Mouse (Mus musculus) layer of hippocampus, adult 2 months (tissue): ENCODE measurements around the gene Myh2. TPM values are rescaled to one million over a fixed set of nuclear protein-coding genes. Genes with fewer than 3 reads are reported as not detected.

Experiments used
- DNase-seq, 2 experiments: peaks; one replicate each; pipeline ENCODE4 v3.0.0; 2022; ENCODE audit warnings: low spot score in 2 of 2
- H3K27ac ChIP-seq: fragments of 200-600 bp; 2 replicates; pipeline ENCODE4 v1.8.1; 2022
- H3K4me3 ChIP-seq: fragments of 200-600 bp; 2 replicates; pipeline ENCODE4 v1.8.1; 2022; ENCODE audit warnings: mild to moderate bottlenecking
- CTCF ChIP-seq: fragments of 200-600 bp; conservative IDR thresholded peaks from 2 replicates; pipeline ENCODE4 v1.8.1; 2022; ENCODE audit warnings: antibody characterized with exemption, mild to moderate bottlenecking, moderate library complexity
- total RNA-seq, 2 experiments: library from RNA; stranded (reverse); gene quantifications; 2 replicates each; pipeline ENCODE4 v1.2.3; 2021

Gene Myh2
- total RNA-seq, 2 experiments from 2014 or later: 0.10 to 0.18 TPM

DNA sequence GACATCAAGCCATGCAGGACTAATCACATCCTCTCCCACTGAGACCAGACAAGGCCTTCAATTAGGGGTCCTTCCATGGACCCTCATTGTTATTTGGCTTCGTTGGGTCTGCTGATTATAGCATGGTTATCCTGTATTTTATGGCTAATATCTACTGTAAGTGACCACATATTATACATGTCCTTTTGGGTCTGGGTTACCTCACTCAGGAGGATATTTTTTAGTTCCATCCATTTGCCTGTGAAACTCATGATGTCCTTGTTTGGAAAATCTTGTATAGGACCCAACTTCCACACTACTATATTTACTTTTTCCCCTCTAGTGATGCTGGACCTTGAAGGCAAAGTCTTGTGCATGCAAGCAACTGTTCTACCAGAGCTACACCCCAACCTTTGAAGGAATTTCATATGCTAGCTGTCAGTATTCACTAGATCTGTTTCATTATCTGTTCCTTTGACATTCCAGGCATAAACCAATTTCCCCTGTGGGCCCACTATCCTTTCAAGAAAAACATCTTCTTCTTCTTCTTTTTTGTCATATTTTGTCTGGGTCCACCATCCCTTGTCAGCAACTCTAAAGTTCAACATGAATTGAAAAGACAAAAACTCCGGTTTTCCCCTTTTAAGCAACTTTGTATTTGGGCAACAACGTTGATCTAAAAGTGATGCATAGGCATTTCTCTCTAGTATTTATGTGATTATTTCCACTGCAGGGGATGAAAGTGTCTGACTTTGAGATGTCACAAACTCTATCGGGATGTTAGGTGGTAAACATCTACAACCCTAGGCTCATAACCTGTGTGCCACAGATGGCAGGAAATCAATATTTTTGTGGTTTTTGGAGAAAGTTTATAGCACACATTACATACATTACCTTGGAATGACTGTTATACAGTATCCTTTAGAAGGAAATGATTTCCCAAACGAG lies 25.1 kb upstream of the Myh2 start:
- TF ChIP-seq CTCF: no peak
- no peak overlapping the region for H3K27ac ChIP-seq
- no peak for DNase-seq
- no peak overlapping the region for H3K4me3 ChIP-seq

- no peak for TF ChIP-seq CTCF
- Histone ChIP-seq H3K27ac (no peak overlapping the region), H3K4me3 (no peak overlapping the region)
- DNase-seq: no peak
These were observed 24.2 kb upstream of the Myh2 start for GRCm38 (mm10) chr11:67146409-67147282.

- TF ChIP-seq CTCF: no peak
- Histone ChIP-seq H3K4me3 (no peak overlapping the region), H3K27ac (no peak overlapping the region)
- DNase-seq: no peak
These were observed 23.4 kb upstream of the Myh2 start for GRCm38 (mm10) chr11:67147283-67147921.

DNA sequence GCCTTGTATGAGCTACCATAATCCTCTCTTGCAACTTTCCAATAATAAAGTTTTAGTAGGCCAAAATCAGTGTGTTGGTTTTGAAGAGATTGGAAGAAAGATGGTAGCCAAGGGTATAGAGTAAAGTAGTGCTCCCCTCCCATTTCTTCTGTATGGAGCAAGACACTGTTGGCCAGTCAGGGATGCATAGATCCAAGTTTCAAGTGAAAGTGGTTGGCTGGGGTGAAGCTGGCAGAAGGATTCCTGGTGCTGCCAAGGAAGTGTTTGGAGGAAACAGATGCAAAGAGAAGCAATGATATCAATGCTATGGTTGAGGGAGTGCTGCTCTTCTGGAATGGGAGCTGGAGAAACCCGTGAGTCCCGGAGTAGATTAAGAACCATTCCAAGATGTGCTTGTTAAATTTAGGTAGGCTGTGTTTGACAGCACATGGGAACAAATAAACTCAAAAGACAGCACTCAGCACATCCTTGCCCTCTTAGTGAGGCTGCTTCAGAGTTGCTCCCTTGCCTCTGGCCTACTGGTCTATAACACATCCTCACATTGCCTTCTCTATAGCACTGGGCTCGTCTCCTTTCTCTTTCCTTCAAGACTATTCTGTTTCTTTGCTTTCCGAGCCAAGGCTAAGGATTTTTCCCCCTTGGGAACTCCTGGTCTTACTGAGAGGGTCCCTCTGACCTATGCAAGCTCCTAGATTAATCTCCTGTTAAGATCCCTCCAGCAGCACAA lies 22.4 kb upstream of the Myh2 start:
- Histone ChIP-seq H3K4me3 (no peak overlapping the region), H3K27ac (no peak overlapping the region)
- TF ChIP-seq CTCF: no peak
- DNase-seq: no peak

DNA sequence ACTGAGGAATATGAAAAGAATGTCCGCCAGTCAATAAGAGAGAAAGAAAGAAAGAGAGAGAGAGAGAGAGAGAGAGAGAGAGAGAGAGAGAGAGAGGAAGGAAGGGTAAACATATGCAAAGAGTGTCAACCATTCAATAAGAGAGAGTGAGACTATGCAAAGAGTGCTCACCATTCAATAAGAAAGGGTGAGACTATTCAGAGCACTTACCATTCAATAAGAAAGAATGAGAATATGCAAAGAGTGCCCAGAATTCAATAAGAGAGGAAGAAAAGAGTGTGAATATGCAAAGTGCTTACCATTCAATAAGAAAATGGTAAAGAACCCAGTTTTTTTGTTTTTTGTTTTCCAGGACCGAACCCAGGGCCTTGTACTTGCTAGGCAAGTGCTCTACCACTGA lies 20.6 kb upstream of the Myh2 start:
- no peak for TF ChIP-seq CTCF
- DNase-seq: no peak
- Histone ChIP-seq H3K4me3 (no peak overlapping the region), H3K27ac (no peak overlapping the region)

GRCm38 (mm10) chr11:67151159-67151558 lies 19.7 kb upstream of the Myh2 start:
- Histone ChIP-seq H3K27ac (no peak overlapping the region), H3K4me3 (no peak overlapping the region)
- DNase-seq: no peak
- no peak for TF ChIP-seq CTCF

DNA sequence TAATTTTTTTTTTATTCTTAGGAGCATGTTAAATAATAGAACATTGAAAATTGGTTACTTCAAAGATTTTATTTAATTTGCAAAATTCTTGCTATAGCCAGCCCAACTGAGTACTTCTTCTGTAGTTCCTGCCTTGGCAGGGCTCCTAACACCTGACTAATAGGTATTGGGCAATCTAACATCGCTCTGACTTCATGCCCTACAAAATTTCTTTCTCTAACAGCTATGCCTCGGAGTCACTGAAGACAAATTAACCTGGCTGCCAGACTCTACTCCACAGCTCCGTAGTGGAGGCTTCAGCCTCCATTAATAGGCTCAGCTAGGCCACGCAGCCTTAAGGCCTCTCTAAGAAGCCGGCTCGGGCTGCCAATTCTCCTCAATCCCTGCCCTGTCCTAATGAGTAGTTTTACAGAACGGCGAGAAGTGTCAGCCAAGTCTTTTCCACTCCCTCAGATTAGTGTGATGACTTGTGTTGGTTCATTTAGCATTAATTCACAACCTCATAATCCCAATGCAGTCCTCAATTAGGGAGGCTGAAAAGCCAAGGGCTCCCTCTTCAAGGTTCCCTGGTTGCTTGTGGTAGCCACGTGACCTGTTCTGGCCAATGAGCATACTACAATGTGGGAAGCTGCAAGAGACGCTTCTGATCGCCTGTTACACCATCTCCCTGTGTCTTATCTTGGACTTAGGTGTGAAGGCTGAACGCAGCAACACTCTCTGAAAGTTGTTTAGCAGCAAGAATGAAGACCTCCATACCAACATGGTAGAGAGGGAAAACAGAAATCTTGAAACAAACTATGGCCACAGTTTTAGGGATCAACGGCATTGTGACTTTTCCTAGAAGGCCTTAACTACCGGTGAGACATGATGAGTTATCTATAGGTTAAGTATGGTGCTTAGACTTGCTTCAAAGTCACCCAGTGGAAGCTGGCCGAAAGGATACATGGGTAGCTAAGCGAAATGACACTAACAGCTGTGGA lies 18.9 kb upstream of the Myh2 start:
- Histone ChIP-seq H3K4me3 (no peak overlapping the region), H3K27ac (no peak overlapping the region)
- no peak for TF ChIP-seq CTCF
- no peak for DNase-seq

- TF ChIP-seq CTCF: no peak
- DNase-seq: peak; percentile 16 to 37
- H3K4me3 ChIP-seq: no peak overlapping the region
- H3K27ac ChIP-seq: no peak overlapping the region; the same call in 1 of the 2 replicates
These were observed 17.7 kb upstream of the Myh2 start for GRCm38 (mm10) chr11:67153123-67153522.

GRCm38 (mm10) chr11:67153843-67154242 lies 17.0 kb upstream of the Myh2 start:
- no peak for TF ChIP-seq CTCF
- no peak overlapping the region for H3K27ac ChIP-seq
- DNase-seq: no peak

DNA sequence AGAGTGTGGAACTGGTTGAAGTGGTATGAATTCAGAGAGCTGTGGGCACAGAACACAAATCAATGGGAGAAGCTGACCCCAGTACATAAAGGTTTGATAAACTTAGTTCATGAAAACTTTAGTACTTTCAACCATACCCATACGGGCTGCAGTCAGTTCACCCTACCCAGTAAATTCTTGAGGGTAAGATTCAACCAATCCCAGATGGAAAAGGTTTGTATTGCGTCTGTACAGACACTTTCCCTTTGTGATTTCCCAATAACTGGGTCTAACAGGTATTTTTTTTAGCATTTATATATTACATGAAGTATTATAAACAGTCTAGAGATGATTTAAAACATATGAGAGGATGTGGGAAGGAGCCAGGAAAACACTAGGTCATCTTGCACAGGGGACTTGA lies 15.2 kb upstream of the Myh2 start:
- no peak overlapping the region for H3K4me3 ChIP-seq
- H3K27ac ChIP-seq: no peak overlapping the region
- no peak for DNase-seq
- no peak for TF ChIP-seq CTCF

More at GRCm38 (mm10) chr11:67153843-67154242, 17.0 kb upstream of the Myh2 start:
- no peak overlapping the region for H3K4me3 ChIP-seq

DNA sequence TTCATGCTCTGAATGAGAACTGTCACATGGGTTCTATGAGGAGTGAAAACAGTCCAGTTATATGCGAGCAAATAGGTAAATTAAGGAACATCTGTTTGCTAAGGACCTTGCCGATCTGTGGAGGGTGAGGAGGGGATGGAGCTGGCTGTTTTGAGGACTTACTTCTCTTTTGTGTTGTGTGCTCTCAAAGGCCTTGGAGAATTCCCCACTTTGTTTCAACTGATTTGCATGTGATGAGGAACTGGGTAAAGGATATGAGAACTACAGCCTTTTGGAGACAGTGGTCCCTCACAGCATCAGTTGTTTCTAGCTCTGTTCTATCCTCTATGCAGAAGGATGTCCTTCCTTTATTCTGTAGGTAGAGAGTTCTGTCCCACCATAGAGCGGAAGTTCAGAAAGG lies 10.7 kb upstream of the Myh2 start:
- DNase-seq: no peak
- no peak overlapping the region for H3K4me3 ChIP-seq
- TF ChIP-seq CTCF: no peak
- H3K27ac ChIP-seq: no peak overlapping the region
